Mouse (Mus musculus) stomach, postnatal 0 days (tissue): Measurements from ENCODE around the gene Gpr55. TPM values are rescaled to one million over a fixed set of nuclear protein-coding genes. Genes with fewer than 3 reads are reported as not detected.

ENCODE experiments used
- ATAC-seq: fragments of 200-750 bp; cut with Nextera tagmentation; 2 replicates; pipeline ENCODE4 v1.8.0; 2017; ENCODE audit not compliant: low FRiP score, low TSS enrichment
- DNase-seq: peaks from one replicate; pipeline ENCODE4 v3.0.0-alpha.2; 2016; ENCODE audit warnings: low spot score
- H3K27ac ChIP-seq: fragments of 300-500 bp; sonication (generic); replicated peaks from 2 replicates; pipeline ENCODE4 v1.5.1; 2014; ENCODE audit warnings: mild to moderate bottlenecking, control low read depth
- H3K27me3 ChIP-seq: fragments of 300-500 bp; sonication (generic); 2 replicates; pipeline ENCODE4 v1.6.1; 2014; ENCODE audit warnings: low read length; ENCODE audit not compliant: control insufficient read depth, insufficient read depth
- H3K36me3 ChIP-seq: fragments of 300-500 bp; sonication (generic); 2 replicates; pipeline ENCODE4 v1.6.1; 2014; ENCODE audit warnings: low read length, mixed read lengths; ENCODE audit not compliant: control insufficient read depth, insufficient read depth
- H3K4me1 ChIP-seq: fragments of 300-500 bp; sonication (generic); replicated peaks from 2 replicates; pipeline ENCODE4 v1.6.1; 2014; ENCODE audit warnings: antibody characterized with exemption; ENCODE audit not compliant: control insufficient read depth, insufficient read depth
- H3K4me2 ChIP-seq: fragments of 300-500 bp; sonication (generic); replicated peaks from 2 replicates; pipeline ENCODE4 v1.6.1; 2014; ENCODE audit warnings: low read depth, mild to moderate bottlenecking, control low read depth, moderate library complexity
- H3K4me3 ChIP-seq: fragments of 300-500 bp; sonication (generic); 2 replicates; pipeline ENCODE4 v1.5.1; 2014; ENCODE audit warnings: low read depth, low read length, control low read depth
- H3K9ac ChIP-seq: fragments of 300-500 bp; sonication (generic); 2 replicates; pipeline ENCODE4 v1.6.1; 2014; ENCODE audit warnings: mild to moderate bottlenecking, low read length, control low read depth, mixed read lengths
- H3K9me3 ChIP-seq: fragments of 300-500 bp; sonication (generic); 2 replicates; pipeline ENCODE4 v1.6.1; 2016; ENCODE audit warnings: low read length; ENCODE audit not compliant: control insufficient read depth
- CTCF ChIP-seq: IDR thresholded peaks from 2 replicates; pipeline ENCODE4 v1.5.1; 2016; ENCODE audit warnings: antibody characterized with exemption, low read depth, mild to moderate bottlenecking, moderate library complexity
- EP300 ChIP-seq: optimal IDR thresholded peaks from 2 replicates; pipeline ENCODE3; 2016; ENCODE audit warnings: antibody characterized with exemption
- WGBS: fragments of 180-500 bp; shearing (Covaris S2); extraction: QIAGEN DNeasy Blood & Tissue Kit; methylation state at CpG from one replicate; pipeline ENCODE4 v1.1.7; 2014; 5-methylcytosine and 5-hydroxymethylcytosine counted together
- polyA plus RNA-seq: library from polyadenylated mRNA; unstranded; fragments of >200 nt; fragmentation: Nextera tagmentation; extraction: Ambion mirVana; gene quantifications from 2 replicates; pipeline ENCODE4 v1.2.1, GENCODE M21; 2015

Gpr55 gene
- polyA plus RNA-seq, 1 experiment from 2014 or later: 0.16 TPM

GRCm38 (mm10) chr1:85898761-85899387 lies 61.9 kb downstream of the Gpr55 start:
- Histone ChIP-seq H3K36me3 (no peaks in the 10 kb centered on the region), H3K9ac (0 out of 2 replicates have a peak overlapping the region, but pooled peaks have one; percentile 24), H3K4me1 (peaks cover 39% of the 10 kb centered on the region), H3K4me3 (no peak overlapping the region), H3K27me3 (no peaks in the 10 kb centered on the region), H3K4me2 (0 out of 2 replicates have a peak overlapping the region, but pooled peaks have one; percentile 8), H3K27ac (peak overlapping the region; percentile 71), H3K9me3 (no peaks in the 10 kb centered on the region)
- no peak for ATAC-seq
- TF ChIP-seq CTCF (no peak), EP300 (no peak)
- no peak for DNase-seq
- WGBS: 51% methylated on average over 12 of the region's 12 CpGs

DNA sequence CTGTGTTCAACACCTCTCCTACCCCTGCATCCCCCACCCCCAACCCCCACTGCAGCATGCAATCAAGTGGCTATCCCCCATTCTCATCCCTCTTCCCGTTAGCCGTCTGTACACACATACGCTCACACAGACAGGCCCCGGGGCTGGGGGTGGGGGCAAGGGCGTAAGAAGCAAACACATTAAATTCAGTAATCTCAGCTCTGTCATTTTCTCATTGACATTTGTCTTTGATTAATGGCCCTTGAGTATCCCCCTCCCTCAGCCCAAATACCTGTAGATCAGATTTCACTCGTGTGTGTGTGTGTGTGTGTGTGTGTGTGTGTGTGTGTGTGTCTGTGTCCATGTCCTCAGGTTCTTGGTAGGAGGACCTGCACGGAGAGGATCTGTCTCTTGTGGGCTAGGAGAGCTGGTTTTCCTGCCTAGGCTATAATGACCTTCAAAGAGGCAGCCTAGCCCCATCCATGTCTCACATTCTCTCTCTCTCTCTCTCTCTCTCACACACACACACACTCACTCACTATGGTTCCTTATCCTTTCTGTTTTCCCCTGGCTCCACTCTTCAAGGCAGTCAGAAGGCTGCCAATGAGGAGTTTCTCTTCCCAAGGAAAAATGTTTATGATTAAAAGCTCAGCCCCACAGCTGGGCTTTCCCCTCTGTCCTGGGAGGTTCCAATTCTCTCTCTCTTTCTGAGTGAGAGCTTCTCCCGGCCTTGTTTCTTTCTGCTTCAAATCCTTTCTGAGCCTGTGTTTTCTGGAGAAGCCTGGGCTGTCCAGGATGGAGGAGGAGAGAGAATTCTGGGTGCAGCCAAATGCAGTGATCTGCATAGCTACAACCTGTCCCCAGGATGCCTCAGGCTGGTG lies 62.7 kb downstream of the Gpr55 start:
- no peaks in the 10 kb centered on the region for H3K27me3 ChIP-seq
- no peaks in the 10 kb centered on the region for H3K36me3 ChIP-seq
- H3K4me3 ChIP-seq: no peak overlapping the region
- TF ChIP-seq CTCF (no peak), EP300 (no peak)
- 18% methylated on average over 8 of the region's 8 CpGs for WGBS
- H3K9ac ChIP-seq: no peak overlapping the region
- ATAC-seq: no peak
- no peaks in the 10 kb centered on the region for H3K9me3 ChIP-seq
- peaks cover 39% of the 10 kb centered on the region for H3K4me1 ChIP-seq
- 0 out of 2 replicates have a peak overlapping the region, but pooled peaks have one; percentile 8 for H3K4me2 ChIP-seq
- peak overlapping the region; percentile 71 for H3K27ac ChIP-seq
- DNase-seq: no peak

DNA sequence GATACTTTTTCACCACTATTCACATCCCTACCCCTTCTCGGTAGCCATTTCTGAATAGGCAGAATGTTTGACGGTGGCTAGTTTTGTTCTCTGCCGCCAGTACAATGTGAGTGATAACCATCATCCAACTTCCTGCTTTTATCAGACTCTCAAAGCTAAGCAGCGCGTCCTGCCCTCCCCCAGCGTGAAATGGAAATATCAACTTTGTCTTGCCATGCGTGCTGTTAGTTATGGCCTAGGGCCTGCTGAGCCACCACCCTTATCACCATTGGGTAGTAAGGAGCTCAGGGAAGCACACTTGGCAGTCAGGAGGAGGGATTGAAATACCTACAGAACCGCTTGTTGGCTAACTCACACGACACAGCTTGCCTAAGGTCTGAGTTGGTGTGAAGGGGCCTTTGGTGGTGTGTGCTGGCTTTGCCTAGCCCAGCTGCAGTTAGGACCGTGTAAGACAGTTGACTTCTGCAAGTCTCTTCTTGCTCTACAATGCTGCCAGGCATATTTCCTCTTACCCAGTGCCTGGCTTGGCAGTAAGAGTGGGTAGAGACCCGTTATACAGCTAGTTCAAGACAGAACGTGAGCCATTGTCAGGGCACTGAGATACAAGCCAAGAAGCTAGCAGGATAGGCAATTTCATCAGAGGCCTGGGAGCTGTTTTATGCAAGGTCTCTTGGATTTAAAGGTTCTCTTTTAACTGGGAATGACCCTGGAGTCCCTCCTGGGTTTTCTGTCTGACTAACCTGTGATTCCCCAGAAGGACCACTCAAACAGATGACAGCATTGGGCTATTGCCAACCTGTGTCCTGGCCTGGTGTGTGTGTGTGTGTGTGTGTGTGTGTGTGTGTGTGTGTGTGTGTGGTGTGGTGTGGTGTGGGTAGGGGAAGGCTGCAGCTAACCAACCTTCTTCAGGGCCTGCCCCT lies 63.8 kb downstream of the Gpr55 start:
- DNase-seq (no peak), ATAC-seq (no peak)
- Histone ChIP-seq H3K4me1 (peaks cover 33% of the 10 kb centered on the region), H3K4me2 (no peak overlapping the region; the same call in 1 of the 2 replicates), H3K36me3 (no peaks in the 10 kb centered on the region), H3K9me3 (no peaks in the 10 kb centered on the region), H3K9ac (no peak overlapping the region), H3K27me3 (no peaks in the 10 kb centered on the region), H3K27ac (peak overlapping the region; percentile 86), H3K4me3 (no peak overlapping the region)
- WGBS: 45% methylated on average over 12 of the region's 12 CpGs
- TF ChIP-seq EP300 (no peak), CTCF (no peak)

- H3K4me2 ChIP-seq: peak overlapping the region; percentile 66
- no peaks in the 10 kb centered on the region for H3K9me3 ChIP-seq
- WGBS: 73% methylated on average over 5 of the region's 5 CpGs
- H3K27ac ChIP-seq: peak overlapping the region; percentile 86
- TF ChIP-seq EP300 (no peak), CTCF (no peak)
- H3K4me3 ChIP-seq: peak overlapping the region; percentile 89; the same call in 1 of the 2 replicates
- no peaks in the 10 kb centered on the region for H3K36me3 ChIP-seq
- DNase-seq (no peak), ATAC-seq (no peak)
- H3K9ac ChIP-seq: peak overlapping the region; percentile 82
- H3K4me1 ChIP-seq: peaks cover 27% of the 10 kb centered on the region; the same call in 1 of the 2 replicates
- H3K27me3 ChIP-seq: no peaks in the 10 kb centered on the region
These were observed 64.7 kb downstream of the Gpr55 start for GRCm38 (mm10) chr1:85896110-85896509.

DNA sequence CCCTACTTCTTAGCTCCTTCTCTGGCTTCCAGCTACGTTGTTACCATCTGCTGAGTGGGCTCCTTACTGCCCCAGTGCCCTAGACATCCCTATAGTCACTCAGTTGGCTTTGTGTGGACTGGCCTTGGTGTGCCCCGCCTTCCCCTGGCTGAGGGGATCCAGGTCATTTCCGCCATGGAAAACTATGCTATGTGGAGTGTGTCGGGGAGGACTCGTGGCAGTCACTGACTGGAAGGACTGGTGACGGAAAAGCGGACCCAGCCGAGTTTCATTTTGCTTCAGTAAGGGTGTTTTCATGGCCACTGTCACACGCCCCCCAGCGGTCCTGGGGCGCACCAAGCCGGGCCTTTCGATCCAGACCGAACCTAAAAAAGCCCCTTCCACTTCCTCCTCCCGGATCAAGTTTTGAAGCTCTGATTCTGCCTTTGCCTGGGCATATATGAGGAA lies 65.4 kb downstream of the Gpr55 start:
- Histone ChIP-seq H3K27ac (peak overlapping the region; percentile 86), H3K9me3 (no peaks in the 10 kb centered on the region), H3K27me3 (no peaks in the 10 kb centered on the region), H3K4me3 (peak overlapping the region; percentile 89), H3K9ac (peak overlapping the region; percentile 82), H3K4me2 (peak overlapping the region; percentile 66), H3K36me3 (no peaks in the 10 kb centered on the region), H3K4me1 (peaks cover 22% of the 10 kb centered on the region; the same call in 1 of the 2 replicates)
- ATAC-seq (peak; percentile 75), DNase-seq (peak; percentile 73)
- TF ChIP-seq CTCF: peak; percentile 63
- TF ChIP-seq EP300: no peak
- WGBS: 5% methylated on average over 15 of the region's 15 CpGs
